Mouse (Mus musculus) G1E (cell line): ENCODE measurements around the gene Cspg5. TPM values are rescaled to one million over a fixed set of nuclear protein-coding genes. Genes with fewer than 3 reads are reported as not detected.

Experiments
- ATAC-seq: 2 replicates; pipeline ENCODE4 v1.8.0; 2016; ENCODE audit warnings: mild to moderate bottlenecking; ENCODE audit not compliant: insufficient number of reproducible peaks, poor library complexity, low FRiP score, severe bottlenecking; ENCODE audit errors: extremely low read depth
- DNase-seq: peaks from one replicate; pipeline ENCODE4 v3.0.0; 2012; ENCODE audit warnings: low spot score
- H3K27me3 ChIP-seq: 2 replicates; pipeline ENCODE4 v1.6.1; 2012; ENCODE audit warnings: mild to moderate bottlenecking, low read length, inconsistent platforms; ENCODE audit not compliant: insufficient read depth
- H3K36me3 ChIP-seq: replicated peaks from 2 replicates; pipeline ENCODE3; 2012; ENCODE audit warnings: mild to moderate bottlenecking, inconsistent platforms
- H3K4me1 ChIP-seq: 2 replicates; pipeline ENCODE4 v1.6.1; 2012; ENCODE audit warnings: low read depth, low read length, inconsistent platforms, mixed read lengths; ENCODE audit not compliant: insufficient read depth
- H3K4me3 ChIP-seq: 2 replicates; pipeline ENCODE4 v1.5.1; 2012; ENCODE audit warnings: low read depth, mild to moderate bottlenecking, inconsistent platforms, low read length, moderate library complexity, mixed read lengths
- H3K9me3 ChIP-seq: replicated peaks from 2 replicates; pipeline ENCODE4 v1.6.1; 2012; ENCODE audit warnings: inconsistent platforms
- CTCF ChIP-seq: IDR thresholded peaks from 2 replicates; pipeline ENCODE4 v1.5.1; 2012; ENCODE audit warnings: low read depth, low read length, inconsistent platforms, mixed read lengths
- GATA1 ChIP-seq: IDR thresholded peaks from 2 replicates; pipeline ENCODE4 v1.6.1; 2012; ENCODE audit warnings: borderline replicate concordance, low read length, inconsistent platforms, mixed read lengths
- GATA2 ChIP-seq: IDR thresholded peaks from 2 replicates; pipeline ENCODE4 v1.6.1; 2012; ENCODE audit warnings: low read depth, low read length, inconsistent platforms, borderline replicate concordance
- POLR2AphosphoS5 ChIP-seq: IDR thresholded peaks from 2 replicates; pipeline ENCODE4 v1.6.1; 2012; ENCODE audit warnings: low read depth, low read length, inconsistent platforms; ENCODE audit not compliant: insufficient replicate concordance
- TAL1 ChIP-seq: conservative IDR thresholded peaks from 2 replicates; pipeline ENCODE4 v1.6.1; 2012; ENCODE audit warnings: low read depth, low read length, inconsistent platforms, mixed read lengths
- polyA plus RNA-seq: library from polyadenylated mRNA; stranded (reverse); fragments of >175 nt; gene quantifications from 2 replicates; pipeline ENCODE4 v1.2.3, GENCODE M21; 2012
- total RNA-seq, 2 experiments: library from RNA; stranded (forward) in 1 of 2; stranded (reverse) in 1 of 2; fragments of 200-1000 nt in 1 of 2; fragments of >200 nt in 1 of 2; fragmentation: Nextera tagmentation in 1 of 2; gene quantifications; 2 replicates each; pipeline ENCODE4 v1.2.3; 2014 to 2017

Cspg5 gene
- total RNA-seq (2014; fragmentation: Nextera tagmentation) (0.38 and 0.92 TPM in 2 replicates), total RNA-seq (2017) (0.23 and 0.38 TPM in 2 replicates), polyA plus RNA-seq (0.02 TPM in 1 of 2 replicates, not detected in the other)

DNA sequence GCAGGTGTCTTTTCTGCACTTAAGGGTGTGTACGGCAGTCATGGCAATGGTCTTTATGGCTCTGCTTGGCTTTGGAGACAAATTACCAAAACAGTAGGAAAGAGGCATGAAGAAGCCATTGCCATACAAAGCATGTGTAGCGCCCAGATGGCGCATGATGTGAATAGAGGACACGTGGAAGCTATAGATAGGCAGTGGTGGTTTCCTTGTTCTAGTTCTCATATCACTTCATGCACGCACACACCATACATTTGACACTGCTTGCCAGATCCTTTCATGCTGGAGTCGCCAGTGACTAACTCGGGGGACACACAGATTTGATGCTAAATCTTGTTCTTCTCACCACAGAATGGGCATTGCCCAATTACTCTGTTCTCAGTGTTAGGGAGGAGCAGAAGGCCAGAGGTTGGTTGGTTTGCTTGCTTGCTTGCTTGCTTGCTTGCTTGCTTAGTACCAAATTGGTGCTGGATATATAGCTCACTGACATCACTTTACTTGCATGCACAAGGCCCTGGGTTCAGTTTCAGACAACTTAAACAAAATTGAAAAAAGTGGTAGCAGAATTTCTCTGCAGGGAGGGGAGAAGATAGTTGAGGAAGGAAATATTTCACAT is at the start of gene Cspg5:
Cspg5 (plus strand) TSS at position 563 of the 613 bp plus-strand sequence.
- ATAC-seq (no peak), DNase-seq (no peak)
- Histone ChIP-seq H3K9me3 (no peaks in the 10 kb centered on the region; the same call in 1 of the 2 replicates), H3K4me1 (peaks cover 17% of the 10 kb centered on the region), H3K4me3 (no peak within 1 kb of the TSS), H3K36me3 (peaks cover 53% of the 10 kb centered on the region), H3K27me3 (peaks cover 14% of the 10 kb centered on the region; the same call in 1 of the 2 replicates)
- TF ChIP-seq GATA2 (no peak), TAL1 (no peak), CTCF (no peak), POLR2AphosphoS5 (no peak), GATA1 (no peak)

DNA sequence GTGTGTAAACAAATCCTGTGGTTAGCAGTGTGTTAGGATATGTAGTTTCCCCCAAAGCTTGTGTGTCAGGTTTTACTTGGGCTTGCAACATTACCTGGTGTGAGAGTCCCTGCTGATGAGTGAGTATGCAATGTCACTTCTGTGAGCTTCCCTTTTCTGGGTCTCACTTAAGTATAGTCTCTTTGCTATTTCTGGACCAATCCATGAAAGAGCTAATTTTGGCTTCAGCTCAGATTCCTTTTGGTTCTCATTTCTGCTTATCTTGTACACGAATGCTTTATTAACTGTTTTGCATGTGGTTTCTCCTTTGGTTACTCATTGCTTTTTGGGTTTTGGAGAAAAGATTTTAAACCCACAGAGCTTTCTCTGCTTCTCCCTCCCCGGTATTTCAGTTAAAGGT is 43.7 kb upstream of the Cspg5 start:
- H3K9me3 ChIP-seq: no peaks in the 10 kb centered on the region
- H3K4me1 ChIP-seq: no peaks in the 10 kb centered on the region
- TF ChIP-seq TAL1: no peak
- no peak for TF ChIP-seq GATA1
- no peak for TF ChIP-seq CTCF
- no peak for TF ChIP-seq POLR2AphosphoS5
- TF ChIP-seq GATA2: no peak
- ATAC-seq (no peak), DNase-seq (no peak)
- H3K27me3 ChIP-seq: no peaks in the 10 kb centered on the region
- H3K36me3 ChIP-seq: peaks cover 87% of the 10 kb centered on the region
- no peak overlapping the region for H3K4me3 ChIP-seq

DNA sequence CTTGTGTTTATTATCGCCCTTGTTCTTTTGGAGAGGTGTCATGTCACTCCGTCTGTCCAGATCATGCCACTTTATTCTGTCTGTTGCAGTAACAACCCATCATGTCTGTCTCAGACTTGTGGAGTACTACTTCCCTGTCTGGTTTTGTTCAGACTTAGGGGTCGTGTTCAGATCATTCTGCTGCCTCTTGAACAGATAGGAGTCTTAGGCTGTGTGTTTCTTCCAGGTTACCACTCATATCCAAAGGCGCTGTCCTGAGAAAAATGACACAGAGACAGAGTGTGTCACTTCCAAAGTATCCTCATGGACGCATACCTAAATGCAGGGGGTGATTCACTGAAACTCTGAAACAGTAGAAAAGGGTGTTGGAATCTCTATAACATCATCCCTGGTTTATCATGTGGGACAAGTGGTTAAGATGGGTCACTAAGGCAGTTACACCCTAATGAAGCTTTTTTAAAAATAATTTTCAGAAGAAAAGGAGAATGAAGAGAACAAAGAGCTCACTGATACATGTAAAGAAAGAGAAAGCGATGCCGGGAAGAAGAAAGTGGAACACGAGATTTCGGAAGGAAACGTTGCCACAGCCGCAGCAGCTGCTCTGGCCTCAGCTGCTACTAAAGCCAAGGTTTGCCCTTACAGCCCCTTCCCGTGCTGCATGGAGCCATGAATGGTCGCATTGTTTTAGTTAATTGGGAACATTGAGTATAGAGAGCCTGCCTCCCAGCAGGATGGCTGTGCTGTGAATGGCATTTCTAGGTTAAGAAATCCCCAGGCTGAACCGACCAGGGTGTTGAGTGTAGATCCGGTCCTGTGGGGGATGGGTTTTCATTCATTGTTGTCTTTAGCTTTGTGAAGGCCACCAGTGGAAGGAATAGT is 37.8 kb upstream of the Cspg5 start:
- DNase-seq (no peak), ATAC-seq (no peak)
- TF ChIP-seq GATA1: no peak
- no peak for TF ChIP-seq GATA2
- Histone ChIP-seq H3K9me3 (no peaks in the 10 kb centered on the region), H3K27me3 (no peaks in the 10 kb centered on the region), H3K4me3 (no peak overlapping the region), H3K36me3 (peaks cover 88% of the 10 kb centered on the region), H3K4me1 (no peaks in the 10 kb centered on the region)

DNA sequence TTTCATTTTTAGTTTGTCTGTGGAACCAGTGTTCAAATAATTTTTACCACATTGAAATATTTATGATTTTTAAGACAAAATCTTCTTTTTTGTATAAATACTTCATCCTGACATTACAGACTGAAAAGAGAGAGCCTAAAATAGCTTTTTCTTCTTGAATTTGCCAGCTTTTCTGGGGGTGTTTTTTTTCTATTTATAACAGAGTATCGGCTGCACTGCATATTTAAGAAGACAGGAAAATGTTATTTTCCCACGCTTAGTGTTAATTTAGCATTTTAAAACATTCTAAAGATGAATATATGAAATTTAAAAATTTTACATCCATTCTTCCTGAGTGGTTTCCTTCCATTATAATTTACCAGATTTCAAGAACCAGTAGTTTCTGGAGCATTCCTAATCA is 37.1 kb upstream of the Cspg5 start:
- ATAC-seq: no peak
- H3K9me3 ChIP-seq: no peaks in the 10 kb centered on the region
- TF ChIP-seq GATA2 (no peak), GATA1 (no peak), TAL1 (no peak), POLR2AphosphoS5 (no peak), CTCF (no peak)
- peaks cover 87% of the 10 kb centered on the region for H3K36me3 ChIP-seq
- H3K4me1 ChIP-seq: no peaks in the 10 kb centered on the region
- no peak overlapping the region for H3K4me3 ChIP-seq
- no peak for DNase-seq
- no peaks in the 10 kb centered on the region for H3K27me3 ChIP-seq

DNA sequence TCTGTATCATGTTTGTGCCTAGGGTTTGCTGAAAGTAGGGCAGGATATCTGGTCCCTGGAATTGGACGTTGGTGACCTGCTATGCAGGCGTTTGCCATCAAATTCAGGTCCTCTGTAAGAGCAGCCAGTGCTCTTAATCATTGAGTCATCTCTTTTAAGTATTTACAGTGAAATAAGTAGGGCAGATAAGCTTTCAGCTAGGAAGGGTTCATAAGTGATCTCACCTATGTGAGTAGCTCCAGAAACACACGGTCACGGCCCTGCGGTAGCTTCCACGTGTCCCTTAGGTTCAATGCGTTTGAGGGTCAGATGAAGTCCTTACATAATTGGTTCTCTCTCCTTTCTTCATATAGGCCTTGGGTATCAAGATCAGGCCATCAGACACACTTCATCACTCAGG is 35.3 kb upstream of the Cspg5 start:
- ATAC-seq: no peak
- no peaks in the 10 kb centered on the region for H3K4me1 ChIP-seq
- no peak overlapping the region for H3K4me3 ChIP-seq
- no peaks in the 10 kb centered on the region for H3K9me3 ChIP-seq
- DNase-seq: no peak
- no peak for TF ChIP-seq TAL1
- TF ChIP-seq POLR2AphosphoS5: no peak
- TF ChIP-seq CTCF: no peak
- no peak for TF ChIP-seq GATA2
- no peaks in the 10 kb centered on the region for H3K27me3 ChIP-seq
- H3K36me3 ChIP-seq: peaks cover 83% of the 10 kb centered on the region

DNA sequence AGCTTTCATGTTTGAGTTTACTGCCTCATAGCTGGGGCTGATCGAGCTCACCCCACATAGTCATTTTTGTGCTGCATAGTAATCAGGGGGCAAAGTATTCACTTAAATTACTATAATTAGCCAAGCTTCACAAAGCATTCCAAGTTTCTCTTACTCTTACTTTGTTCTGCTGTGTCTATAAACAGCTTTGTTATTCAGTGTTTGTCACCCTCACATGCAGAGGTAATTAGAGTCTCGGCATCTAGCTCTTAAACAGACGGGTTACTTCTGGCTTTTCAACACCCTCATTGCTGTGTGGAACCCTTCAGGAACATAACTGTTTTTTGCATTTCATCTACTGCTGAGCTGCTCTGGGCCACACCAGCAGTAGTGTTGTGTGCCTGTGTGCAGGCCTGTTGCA is 34.6 kb upstream of the Cspg5 start:
- H3K9me3 ChIP-seq: no peaks in the 10 kb centered on the region
- no peaks in the 10 kb centered on the region for H3K27me3 ChIP-seq
- H3K4me3 ChIP-seq: no peak overlapping the region
- peaks cover 81% of the 10 kb centered on the region for H3K36me3 ChIP-seq
- no peak for ATAC-seq
- no peak for DNase-seq
- H3K4me1 ChIP-seq: no peaks in the 10 kb centered on the region
- no peak for TF ChIP-seq POLR2AphosphoS5
- TF ChIP-seq GATA1: no peak
- no peak for TF ChIP-seq TAL1
- TF ChIP-seq CTCF: no peak
- no peak for TF ChIP-seq GATA2
